Mouse (Mus musculus) adrenal gland, postnatal 10 days (tissue): Measurements from ENCODE around the gene Espnl. TPM values are rescaled to one million over a fixed set of nuclear protein-coding genes. Genes with fewer than 3 reads are reported as not detected.
A peak's percentile ranks its signal among the peaks of the same experiment; 100 is the strongest.

Experiments
- DNase-seq: peaks from one replicate; pipeline ENCODE4 v3.0.0; 2021; ENCODE audit warnings: mixed read lengths
- long read RNA-seq, 2 experiments: library from polyadenylated mRNA; stranded (forward); transcript quantifications; one replicate each; pipeline ENCODE4 v2.0.0; 2021
- total RNA-seq, 2 experiments: library from RNA; stranded (reverse); gene quantifications; 2 replicates each; pipeline ENCODE4 v1.2.3; 2021

Gene Espnl
- total RNA-seq: under 1 TPM in 1 of 2 experiments, not detected in 1; 0.09 TPM
- long read RNA-seq, experiment 1: 0 reads
- long read RNA-seq, experiment 2: 0 reads

GRCm38 (mm10) chr1:91321760-91322438, at the start of gene Espnl:
Espnl (plus strand) TSS chr1:91322075.
- DNase-seq: no peak

- no peak for DNase-seq
Observed at GRCm38 (mm10) chr1:91272260-91272659, 49.6 kb upstream of the Espnl start.

- no peak for DNase-seq
Observed at GRCm38 (mm10) chr1:91276581-91276980, 45.3 kb upstream of the Espnl start.

GRCm38 (mm10) chr1:91277480-91277879, 44.4 kb upstream of the Espnl start:
- DNase-seq: no peak

- DNase-seq: no peak
Observed at GRCm38 (mm10) chr1:91278410-91279119, 43.3 kb upstream of the Espnl start.

GRCm38 (mm10) chr1:91279126-91279525, 42.7 kb upstream of the Espnl start:
- DNase-seq: no peak

GRCm38 (mm10) chr1:91282582-91282981, 39.3 kb upstream of the Espnl start:
- DNase-seq: no peak

- DNase-seq: no peak
Observed at GRCm38 (mm10) chr1:91289375-91289774, 32.5 kb upstream of the Espnl start.

- DNase-seq: no peak
Observed at GRCm38 (mm10) chr1:91292101-91292825, 29.6 kb upstream of the Espnl start.

GRCm38 (mm10) chr1:91295544-91295943, 26.3 kb upstream of the Espnl start:
- DNase-seq: no peak

GRCm38 (mm10) chr1:91297799-91298744, 23.8 kb upstream of the Espnl start, which contains the start of gene Scly:
Scly (plus strand) TSS chr1:91298338.
- peak; percentile 96 for DNase-seq

GRCm38 (mm10) chr1:91299026-91299706, 22.7 kb upstream of the Espnl start:
- no peak for DNase-seq

- DNase-seq: peak; percentile 41
Observed at GRCm38 (mm10) chr1:91299707-91300426, 22.0 kb upstream of the Espnl start.

GRCm38 (mm10) chr1:91301206-91301920, 20.5 kb upstream of the Espnl start:
- no peak for DNase-seq

- DNase-seq: no peak
Observed at GRCm38 (mm10) chr1:91302021-91302420, 19.9 kb upstream of the Espnl start.

GRCm38 (mm10) chr1:91304621-91305020, 17.3 kb upstream of the Espnl start:
- no peak for DNase-seq

GRCm38 (mm10) chr1:91309366-91310085, 12.3 kb upstream of the Espnl start:
- DNase-seq: no peak

- no peak for DNase-seq
Observed at GRCm38 (mm10) chr1:91312273-91312672, 9.6 kb upstream of the Espnl start.

- no peak for DNase-seq
Observed at GRCm38 (mm10) chr1:91313251-91313650, 8.6 kb upstream of the Espnl start.
